ENCODE assay signal across 8 mouse cellular contexts in genomic region chr11:69037231-69038061, GRCm38 (mm10). TPM values are rescaled to one million over a fixed set of nuclear protein-coding genes. Genes with fewer than 3 reads are reported as not detected.
DNase-seq lines count a peak whose midpoint lies in the region; ATAC-seq and TF ChIP-seq lines count a peak whose summit lies in the region.

No protein-coding gene starts in this region.

- H3K36me3 ChIP-seq in heart, embryonic 15.5 days, result peaks cover 29% of the 10 kb centered on the region
- H3K36me3 ChIP-seq in liver, embryonic 14.5 days (replicated peaks; ENCODE audit: control insufficient read depth, insufficient read depth, low read depth), result peaks cover 9% of the 10 kb centered on the region; the same call in 1 of the 2 replicates
- peaks cover 18% of the 10 kb centered on the region for H3K36me3 ChIP-seq in neural tube, embryonic 14.5 days (ENCODE audit: control insufficient read depth, insufficient read depth, low read length)
- peaks cover 3% of the 10 kb centered on the region for H3K36me3 ChIP-seq in testis, adult 2 months (ENCODE audit: control insufficient read depth, insufficient read depth, low read length)

- 1% methylated on average over 34 of the region's 34 CpGs for WGBS in heart, embryonic 15.5 days
- WGBS in liver, embryonic 14.5 days (ENCODE audit: insufficient replicate concordance), result under 1% methylated on average over 34 of the region's 34 CpGs
- under 1% methylated on average over 34 of the region's 34 CpGs for WGBS in neural tube, embryonic 14.5 days

- no peak for TF ChIP-seq POLR2A in bone marrow macrophage, adult 2 months (IDR thresholded peaks at IDR 0.05; ENCODE audit: borderline replicate concordance, low read depth, low read length)
- no peak for TF ChIP-seq POLR2A in testis, adult 2 months (IDR thresholded peaks at IDR 0.05; ENCODE audit: control insufficient read depth, low read depth, low read length)

- H3K4me2 ChIP-seq in heart, embryonic 15.5 days, result peak overlapping the region; percentile 59
- H3K4me2 ChIP-seq in liver, embryonic 14.5 days (ENCODE audit: low read depth), result peak overlapping the region; percentile 91
- peak overlapping the region; percentile 57 for H3K4me2 ChIP-seq in neural tube, embryonic 14.5 days (ENCODE audit: low read depth, low read length)

- H3K4me3 ChIP-seq in bone marrow macrophage, adult 2 months (ENCODE audit: insufficient read depth, low read length), result peak overlapping the region; percentile 71
- peak overlapping the region; percentile 73 for H3K4me3 ChIP-seq in heart, embryonic 15.5 days
- peak overlapping the region; percentile 73 to 100 for H3K4me3 ChIP-seq in liver, embryonic 14.5 days (ENCODE audit: insufficient read depth in 1 of 2, low read depth in 2 of 2, low read length in 2 of 2)
- H3K4me3 ChIP-seq in neural tube, embryonic 14.5 days (ENCODE audit: low read depth, low read length), result peak overlapping the region; percentile 61
- peak overlapping the region; percentile 90 for H3K4me3 ChIP-seq in testis, adult 2 months (ENCODE audit: control insufficient read depth, low read depth, low read length)

- no peaks in the 10 kb centered on the region for H3K9me3 ChIP-seq in heart, embryonic 15.5 days (replicated peaks)
- no peaks in the 10 kb centered on the region for H3K9me3 ChIP-seq in liver, embryonic 14.5 days (ENCODE audit: control insufficient read depth, low read length)
- no peaks in the 10 kb centered on the region for H3K9me3 ChIP-seq in neural tube, embryonic 14.5 days (ENCODE audit: control insufficient read depth, low read length)

- no peak for TF ChIP-seq EP300 in liver, embryonic 14.5 days (IDR thresholded peaks at IDR 0.05; ENCODE audit: low read depth)

- peak; percentile 21 for ATAC-seq in CD4-positive, CD25-positive, alpha-beta regulatory T cell, adult 4 months
- 0 out of 2 replicates have a peak, but pooled peaks have one; percentile 6 for ATAC-seq in erythroblast, adult 5-6 weeks (replicated peaks; ENCODE audit: low FRiP score, poor library complexity, severe bottlenecking)
- ATAC-seq in heart, embryonic 15.5 days (replicated peaks; ENCODE audit: insufficient number of reproducible peaks, insufficient read depth, low FRiP score, low read depth), result peak; percentile 29; the same call in 1 of the 2 replicates
- peak; percentile 55 for ATAC-seq in liver, embryonic 14.5 days (ENCODE audit: insufficient read depth)
- peak; percentile 47; the same call in 1 of the 2 replicates for ATAC-seq in neural tube, embryonic 14.5 days (ENCODE audit: low read depth)

- H3K9ac ChIP-seq in heart, embryonic 15.5 days, result peak overlapping the region; percentile 66
- peak overlapping the region; percentile 73 for H3K9ac ChIP-seq in liver, embryonic 14.5 days (replicated peaks)
- peak overlapping the region; percentile 65; the same call in 1 of the 2 replicates for H3K9ac ChIP-seq in neural tube, embryonic 14.5 days (replicated peaks; ENCODE audit: low read depth, low read length)

- DNase-seq in kidney, postnatal 25 days, result peak; percentile 88 to 93
- peak; percentile 74 to 82 (median 79) for DNase-seq in liver, embryonic 14.5 days (ENCODE audit: low read depth in 3 of 3, low spot score in 3 of 3)

- H3K4me1 ChIP-seq in bone marrow macrophage, adult 2 months (ENCODE audit: control insufficient read depth, insufficient read depth, low read length), result peaks cover 42% of the 10 kb centered on the region
- H3K4me1 ChIP-seq in heart, embryonic 15.5 days (replicated peaks), result peaks cover 26% of the 10 kb centered on the region
- H3K4me1 ChIP-seq in liver, embryonic 14.5 days (replicated peaks; ENCODE audit: control insufficient read depth in 2 of 2, insufficient read depth in 2 of 2, low read length in 1 of 2), result peaks cover 7 to 23% of the 10 kb centered on the region in 2 experiments
- H3K4me1 ChIP-seq in neural tube, embryonic 14.5 days (ENCODE audit: control insufficient read depth, insufficient read depth, low read length), result peaks cover 5% of the 10 kb centered on the region; the same call in 1 of the 2 replicates
- H3K4me1 ChIP-seq in testis, adult 2 months (ENCODE audit: control insufficient read depth, insufficient read depth, low read length), result peaks cover 6% of the 10 kb centered on the region

- H3K27me3 ChIP-seq in heart, embryonic 15.5 days, result no peaks in the 10 kb centered on the region
- no peaks in the 10 kb centered on the region for H3K27me3 ChIP-seq in liver, embryonic 14.5 days (ENCODE audit: control insufficient read depth, insufficient read depth, low read length)
- no peaks in the 10 kb centered on the region for H3K27me3 ChIP-seq in neural tube, embryonic 14.5 days (ENCODE audit: control insufficient read depth, insufficient read depth, low read length)
- H3K27me3 ChIP-seq in testis, adult 2 months (ENCODE audit: control insufficient read depth, insufficient read depth, low read length), result no peaks in the 10 kb centered on the region

- H3K27ac ChIP-seq in bone marrow macrophage, adult 2 months (ENCODE audit: insufficient read depth, low read depth, low read length), result peak overlapping the region; percentile 25; the same call in 1 of the 2 replicates
- peak overlapping the region; percentile 81 for H3K27ac ChIP-seq in heart, embryonic 15.5 days
- H3K27ac ChIP-seq in liver, embryonic 14.5 days, result peak overlapping the region; percentile 51
- peak overlapping the region; percentile 79 for H3K27ac ChIP-seq in neural tube, embryonic 14.5 days (ENCODE audit: low read depth, low read length)
- H3K27ac ChIP-seq in testis, adult 2 months (ENCODE audit: control insufficient read depth, insufficient read depth, low read depth, low read length), result peak overlapping the region; percentile 64; the same call in 1 of the 2 replicates

- TF ChIP-seq CTCF in bone marrow macrophage, adult 2 months (IDR thresholded peaks at IDR 0.05; ENCODE audit: low read depth, low read length), result no peak
- no peak for TF ChIP-seq CTCF in liver, embryonic 14.5 days (IDR thresholded peaks at IDR 0.05; ENCODE audit: low read depth)
- no peak for TF ChIP-seq CTCF in testis, adult 2 months (IDR thresholded peaks at IDR 0.05; ENCODE audit: control insufficient read depth, insufficient read depth, insufficient replicate concordance, low read depth, low read length)

RNA-seq across cellular contexts. Expression of gene Aurkb, which starts 8.0 kb away (rescaled TPM):
- polyA plus RNA-seq in CD4-positive, CD25-positive, alpha-beta regulatory T cell, adult 4 months (2017; shearing (Covaris generic)), result 10 to 100 TPM in 1 of 2 experiments, 1 to 10 TPM in 1; 9.0 to 17.8 TPM
- polyA plus RNA-seq in bone marrow macrophage, adult 2 months (2012; ENCODE audit: insufficient read depth, insufficient read length, missing spikeins), result 52.8 and 53.9 TPM in 2 replicates
- 32.9 and 35.3 TPM in 2 replicates for total RNA-seq in erythroblast, adult 5-6 weeks (2015; ENCODE audit: low replicate concordance)
- 74.0 and 102 TPM in 2 replicates for total RNA-seq in erythroblast, adult 5-6 weeks (2017; ENCODE audit: low replicate concordance)
- polyA plus RNA-seq in heart, embryonic 15.5 days (2015; fragmentation: Nextera tagmentation; extraction: Ambion mirVana), result 64.3 and 92.4 TPM in 2 replicates
- polyA plus RNA-seq in liver, embryonic 14.5 days (2012; rRNA removed), result 65.6 and 78.6 TPM in 2 replicates
- 90.8 and 94.3 TPM in 2 replicates for polyA plus RNA-seq in liver, embryonic 14.5 days (2014; fragmentation: Nextera tagmentation; extraction: Ambion mirVana)
- polyA plus RNA-seq in neural tube, embryonic 14.5 days (2014; fragmentation: Nextera tagmentation; extraction: Ambion mirVana), result 8.7 and 12.8 TPM in 2 replicates
- polyA plus RNA-seq in testis, adult 2 months (2012; rRNA removed), result 15.2 and 17.9 TPM in 2 replicates

RNA-seq across cellular contexts. Expression of gene Ctc1, which starts 21.7 kb away (rescaled TPM):
- 10 to 100 TPM; 12.5 to 13.5 TPM for polyA plus RNA-seq in CD4-positive, CD25-positive, alpha-beta regulatory T cell, adult 4 months (2017; shearing (Covaris generic))
- polyA plus RNA-seq in bone marrow macrophage, adult 2 months (2012; ENCODE audit: insufficient read depth, insufficient read length, missing spikeins), result 41.4 and 44.2 TPM in 2 replicates
- 14.4 and 26.5 TPM in 2 replicates for total RNA-seq in erythroblast, adult 5-6 weeks (2015; ENCODE audit: low replicate concordance)
- 6.4 and 8.9 TPM in 2 replicates for total RNA-seq in erythroblast, adult 5-6 weeks (2017; ENCODE audit: low replicate concordance)
- polyA plus RNA-seq in heart, embryonic 15.5 days (2015; fragmentation: Nextera tagmentation; extraction: Ambion mirVana), result 38.3 and 47.5 TPM in 2 replicates
- 21.9 and 23.9 TPM in 2 replicates for polyA plus RNA-seq in liver, embryonic 14.5 days (2012; rRNA removed)
- 15.2 and 17.5 TPM in 2 replicates for polyA plus RNA-seq in liver, embryonic 14.5 days (2014; fragmentation: Nextera tagmentation; extraction: Ambion mirVana)
- 51.8 and 59.3 TPM in 2 replicates for polyA plus RNA-seq in neural tube, embryonic 14.5 days (2014; fragmentation: Nextera tagmentation; extraction: Ambion mirVana)
- 44.5 and 44.9 TPM in 2 replicates for polyA plus RNA-seq in testis, adult 2 months (2012; rRNA removed)

RNA-seq across cellular contexts. Expression of gene Borcs6, which starts 22.1 kb away (rescaled TPM):
- polyA plus RNA-seq in CD4-positive, CD25-positive, alpha-beta regulatory T cell, adult 4 months (2017; shearing (Covaris generic)), result 1 to 10 TPM; 1.0 to 1.4 TPM
- 30.5 and 36.9 TPM in 2 replicates for polyA plus RNA-seq in bone marrow macrophage, adult 2 months (2012; ENCODE audit: insufficient read depth, insufficient read length, missing spikeins)
- total RNA-seq in erythroblast, adult 5-6 weeks (2015; ENCODE audit: low replicate concordance), result 2.5 and 3.1 TPM in 2 replicates
- total RNA-seq in erythroblast, adult 5-6 weeks (2017; ENCODE audit: low replicate concordance), result 1.0 and 4.7 TPM in 2 replicates
- polyA plus RNA-seq in heart, embryonic 15.5 days (2015; fragmentation: Nextera tagmentation; extraction: Ambion mirVana), result 10.5 and 11.7 TPM in 2 replicates
- polyA plus RNA-seq in liver, embryonic 14.5 days (2012; rRNA removed), result 3.0 and 3.4 TPM in 2 replicates
- polyA plus RNA-seq in liver, embryonic 14.5 days (2014; fragmentation: Nextera tagmentation; extraction: Ambion mirVana), result 2.2 and 3.0 TPM in 2 replicates
- polyA plus RNA-seq in neural tube, embryonic 14.5 days (2014; fragmentation: Nextera tagmentation; extraction: Ambion mirVana), result 16.1 and 17.7 TPM in 2 replicates
- 13.4 and 15.8 TPM in 2 replicates for polyA plus RNA-seq in testis, adult 2 months (2012; rRNA removed)

RNA-seq across cellular contexts. Expression of gene Pfas, which starts 29.2 kb away (rescaled TPM):
- polyA plus RNA-seq in CD4-positive, CD25-positive, alpha-beta regulatory T cell, adult 4 months (2017; shearing (Covaris generic)), result 10 to 100 TPM; 20.2 to 33.9 TPM
- 9.8 and 10.3 TPM in 2 replicates for polyA plus RNA-seq in bone marrow macrophage, adult 2 months (2012; ENCODE audit: insufficient read depth, insufficient read length, missing spikeins)
- 19.6 and 51.7 TPM in 2 replicates for total RNA-seq in erythroblast, adult 5-6 weeks (2015; ENCODE audit: low replicate concordance)
- total RNA-seq in erythroblast, adult 5-6 weeks (2017; ENCODE audit: low replicate concordance), result 18.3 and 36.7 TPM in 2 replicates
- 14.9 and 18.7 TPM in 2 replicates for polyA plus RNA-seq in heart, embryonic 15.5 days (2015; fragmentation: Nextera tagmentation; extraction: Ambion mirVana)
- polyA plus RNA-seq in liver, embryonic 14.5 days (2012; rRNA removed), result 11.0 and 11.4 TPM in 2 replicates
- polyA plus RNA-seq in liver, embryonic 14.5 days (2014; fragmentation: Nextera tagmentation; extraction: Ambion mirVana), result 15.1 and 17.2 TPM in 2 replicates
- polyA plus RNA-seq in neural tube, embryonic 14.5 days (2014; fragmentation: Nextera tagmentation; extraction: Ambion mirVana), result 16.0 and 16.5 TPM in 2 replicates
- polyA plus RNA-seq in testis, adult 2 months (2012; rRNA removed), result 9.6 and 11.8 TPM in 2 replicates

RNA-seq across cellular contexts. Expression of gene Tmem107, which starts 33.2 kb away (rescaled TPM):
- 1 to 10 TPM; 2.4 to 4.2 TPM for polyA plus RNA-seq in CD4-positive, CD25-positive, alpha-beta regulatory T cell, adult 4 months (2017; shearing (Covaris generic))
- polyA plus RNA-seq in bone marrow macrophage, adult 2 months (2012; ENCODE audit: insufficient read depth, insufficient read length, missing spikeins), result 9.8 and 14.6 TPM in 2 replicates
- 2.3 and 6.1 TPM in 2 replicates for total RNA-seq in erythroblast, adult 5-6 weeks (2015; ENCODE audit: low replicate concordance)
- total RNA-seq in erythroblast, adult 5-6 weeks (2017; ENCODE audit: low replicate concordance), result 2.9 and 3.9 TPM in 2 replicates
- polyA plus RNA-seq in heart, embryonic 15.5 days (2015; fragmentation: Nextera tagmentation; extraction: Ambion mirVana), result 37.0 and 40.9 TPM in 2 replicates
- polyA plus RNA-seq in liver, embryonic 14.5 days (2012; rRNA removed), result 12.0 and 18.0 TPM in 2 replicates
- 21.9 and 29.3 TPM in 2 replicates for polyA plus RNA-seq in liver, embryonic 14.5 days (2014; fragmentation: Nextera tagmentation; extraction: Ambion mirVana)
- polyA plus RNA-seq in neural tube, embryonic 14.5 days (2014; fragmentation: Nextera tagmentation; extraction: Ambion mirVana), result 24.7 and 27.7 TPM in 2 replicates
- polyA plus RNA-seq in testis, adult 2 months (2012; rRNA removed), result 135 and 142 TPM in 2 replicates

Comparison
In these comparisons a context has a peak if more than half of its experiments do, and no peak if none do; other contexts are left out.
1. Peak in every context shown above with its lines: DNase-seq, ATAC-seq, H3K4me3 ChIP-seq and H3K27ac ChIP-seq.
2. H3K27ac ChIP-seq: peak in every context shown above with its lines; median percentile 81 in heart, embryonic 15.5 days; 79 in neural tube, embryonic 14.5 days; 64 in testis, adult 2 months; 51 in liver, embryonic 14.5 days; 25 in bone marrow macrophage, adult 2 months.